Mouse (Mus musculus) heart, postnatal 0 days (tissue): ENCODE data around the gene Zfp362. TPM values are rescaled to one million over a fixed set of nuclear protein-coding genes. Genes with fewer than 3 reads are reported as not detected.

Source experiments
- ATAC-seq: fragments of 200-750 bp; cut with Nextera tagmentation; 2 replicates; pipeline ENCODE4 v1.8.0; 2017; ENCODE audit warnings: low read depth, moderate number of reproducible peaks, moderate library complexity; ENCODE audit not compliant: insufficient read depth
- DNase-seq: peaks from one replicate; pipeline ENCODE4 v3.0.0-alpha.2; 2016; ENCODE audit warnings: low spot score
- H3K27ac ChIP-seq: fragments of 300-500 bp; sonication (generic); 2 replicates; pipeline ENCODE4 v1.5.1; 2014; ENCODE audit warnings: low read depth, mild to moderate bottlenecking
- H3K27me3 ChIP-seq: fragments of 300-500 bp; sonication (generic); 2 replicates; pipeline ENCODE4 v1.6.1; 2014; ENCODE audit warnings: low read length, mixed read lengths; ENCODE audit not compliant: control insufficient read depth, insufficient read depth
- H3K36me3 ChIP-seq: fragments of 300-500 bp; sonication (generic); replicated peaks from 2 replicates; pipeline ENCODE4 v1.6.1; 2014; ENCODE audit warnings: low read length, mixed read lengths; ENCODE audit not compliant: control insufficient read depth, insufficient read depth
- H3K4me1 ChIP-seq: fragments of 300-500 bp; sonication (generic); 2 replicates; pipeline ENCODE4 v1.6.1; 2014; ENCODE audit warnings: antibody characterized with exemption; ENCODE audit not compliant: control insufficient read depth, insufficient read depth
- H3K4me2 ChIP-seq: fragments of 300-500 bp; sonication (generic); 2 replicates; pipeline ENCODE4 v1.6.1; 2014; ENCODE audit warnings: low read depth, mild to moderate bottlenecking, low read length, moderate library complexity
- H3K4me3 ChIP-seq: fragments of 300-500 bp; sonication (generic); 2 replicates; pipeline ENCODE4 v1.5.1; 2014; ENCODE audit warnings: low read depth, low read length
- H3K9ac ChIP-seq: fragments of 300-500 bp; sonication (generic); replicated peaks from 2 replicates; pipeline ENCODE4 v1.6.1; 2014; ENCODE audit warnings: low read depth, low read length, mixed read lengths
- H3K9me3 ChIP-seq: fragments of 300-500 bp; sonication (generic); replicated peaks from 2 replicates; pipeline ENCODE4 v1.6.1; 2016; ENCODE audit warnings: low read length; ENCODE audit not compliant: control insufficient read depth
- CTCF ChIP-seq: IDR thresholded peaks from 2 replicates; pipeline ENCODE4 v1.5.1; 2016; ENCODE audit warnings: antibody characterized with exemption, control low read depth, low read depth
- EP300 ChIP-seq: IDR thresholded peaks from 2 replicates; pipeline ENCODE4 v1.6.1; 2016; ENCODE audit warnings: antibody characterized with exemption, low read depth
- WGBS: fragments of 180-500 bp; shearing (Covaris S2); extraction: QIAGEN DNeasy Blood & Tissue Kit; methylation state at CpG from one replicate; pipeline ENCODE4 v1.1.7; 2014; 5-methylcytosine and 5-hydroxymethylcytosine counted together
- polyA plus RNA-seq: library from polyadenylated mRNA; unstranded; fragments of >200 nt; fragmentation: Nextera tagmentation; extraction: Ambion mirVana; gene quantifications from 2 replicates; pipeline ENCODE4 v1.2.1, GENCODE M21; 2015
- total RNA-seq: library from RNA; depleted of rRNA; stranded (reverse); fragments of >200 nt; gene quantifications from 2 replicates; pipeline ENCODE4 v1.2.3, GENCODE M21; 2014; ENCODE audit warnings: low replicate concordance

The Zfp362 gene
- total and polyA plus RNA-seq, 2 experiments from 2014 or later = 10.8 to 11.6 TPM

DNA sequence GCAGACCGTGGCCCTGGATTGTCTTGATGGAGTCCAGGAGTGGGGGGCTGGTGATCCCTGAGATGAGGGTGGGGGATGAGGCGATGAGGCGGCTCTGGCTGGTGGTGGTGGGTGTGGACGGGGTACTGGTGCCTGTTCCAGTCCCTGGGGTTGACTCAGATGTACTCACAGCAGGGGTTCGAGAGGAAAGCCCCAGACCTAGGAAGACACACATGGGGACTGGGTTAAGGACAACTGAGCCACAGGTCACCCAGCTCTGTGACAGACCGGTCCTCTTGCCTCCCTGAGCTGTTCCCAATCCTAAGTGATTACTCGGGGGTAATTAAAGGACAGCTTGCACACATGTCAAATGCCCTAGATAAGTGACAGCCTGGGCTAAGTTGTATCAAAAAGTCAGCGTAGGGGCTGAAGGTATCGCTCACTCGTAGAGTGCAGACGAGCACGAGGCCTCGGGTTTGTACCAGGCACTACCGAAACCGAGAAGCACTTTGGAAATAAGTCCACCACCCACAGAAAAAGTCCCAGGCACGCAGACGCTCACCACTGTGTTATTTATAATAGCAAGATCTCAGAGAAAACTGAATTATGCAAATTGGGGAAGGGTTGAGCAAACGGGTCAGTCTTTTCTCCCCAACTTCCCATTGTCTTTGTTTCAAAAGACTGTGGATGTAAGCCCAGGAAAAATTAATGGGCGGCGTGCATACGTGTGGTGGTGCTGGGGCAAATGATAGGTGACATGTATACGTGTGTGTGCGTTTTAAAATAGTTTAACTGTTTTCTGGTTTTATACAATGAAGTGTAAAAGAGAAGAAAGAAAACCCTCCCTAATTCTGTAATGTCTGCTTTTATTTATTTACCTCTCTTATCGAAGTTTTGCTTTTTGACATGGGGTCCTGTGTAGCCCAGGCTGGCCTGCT lies 18.6 kb downstream of the Zfp362 start:
- H3K27me3 ChIP-seq = no peaks in the 10 kb centered on the region
- TF ChIP-seq EP300 = no peak
- TF ChIP-seq CTCF = no peak
- WGBS = 87% methylated on average over 24 of the region's 24 CpGs
- H3K27ac ChIP-seq = no peak overlapping the region
- H3K36me3 ChIP-seq = peaks cover 74% of the 10 kb centered on the region
- no peak overlapping the region for H3K9ac ChIP-seq
- H3K4me2 ChIP-seq = no peak overlapping the region
- DNase-seq = no peak
- H3K4me3 ChIP-seq = no peak overlapping the region
- no peaks in the 10 kb centered on the region for H3K4me1 ChIP-seq
- H3K9me3 ChIP-seq = no peaks in the 10 kb centered on the region
- no peak for ATAC-seq

DNA sequence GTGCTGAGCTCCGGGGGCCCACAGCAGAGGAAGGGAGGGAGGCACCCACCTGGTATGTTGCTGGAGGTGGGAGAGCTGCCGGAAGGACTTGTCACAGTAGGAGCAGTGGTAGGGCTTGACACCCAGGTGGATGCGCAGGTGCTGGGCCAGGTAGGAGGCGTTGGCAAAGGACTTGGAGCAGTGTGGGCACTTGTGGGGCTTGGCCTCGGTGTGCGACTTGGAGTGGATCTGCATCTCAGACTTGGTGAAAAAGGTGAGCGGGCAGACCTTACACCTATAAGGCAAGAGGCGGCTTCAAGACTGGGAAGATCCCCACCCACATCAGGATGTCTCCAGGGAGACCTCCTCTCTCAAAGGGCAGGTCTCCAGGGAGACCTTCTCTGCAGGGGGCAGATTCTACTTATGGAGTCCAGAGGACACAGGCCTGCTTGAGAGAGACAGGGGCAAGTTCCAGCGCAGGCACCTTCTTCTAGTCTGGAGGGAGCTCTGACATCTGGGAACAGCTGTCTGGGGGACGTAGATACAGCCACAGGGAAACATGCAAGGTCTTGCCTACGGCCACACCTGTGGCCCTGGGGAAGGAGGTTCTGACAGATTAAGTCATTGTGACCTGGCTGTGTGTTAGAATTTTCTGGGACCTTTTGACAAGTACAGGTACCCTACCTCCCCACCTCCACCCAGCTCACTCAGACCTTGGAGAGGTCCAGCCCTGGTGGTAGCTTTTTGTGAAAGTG lies 19.8 kb downstream of the Zfp362 start:
- no peaks in the 10 kb centered on the region for H3K9me3 ChIP-seq
- 92% methylated on average over 11 of the region's 11 CpGs for WGBS
- H3K4me2 ChIP-seq = no peak overlapping the region
- H3K4me3 ChIP-seq = no peak overlapping the region
- H3K4me1 ChIP-seq = no peaks in the 10 kb centered on the region
- no peaks in the 10 kb centered on the region for H3K27me3 ChIP-seq
- H3K9ac ChIP-seq = no peak overlapping the region
- ATAC-seq (no peak), DNase-seq (no peak)
- H3K36me3 ChIP-seq = peaks cover 86% of the 10 kb centered on the region
- no peak overlapping the region for H3K27ac ChIP-seq
- TF ChIP-seq EP300 (no peak), CTCF (no peak)

DNA sequence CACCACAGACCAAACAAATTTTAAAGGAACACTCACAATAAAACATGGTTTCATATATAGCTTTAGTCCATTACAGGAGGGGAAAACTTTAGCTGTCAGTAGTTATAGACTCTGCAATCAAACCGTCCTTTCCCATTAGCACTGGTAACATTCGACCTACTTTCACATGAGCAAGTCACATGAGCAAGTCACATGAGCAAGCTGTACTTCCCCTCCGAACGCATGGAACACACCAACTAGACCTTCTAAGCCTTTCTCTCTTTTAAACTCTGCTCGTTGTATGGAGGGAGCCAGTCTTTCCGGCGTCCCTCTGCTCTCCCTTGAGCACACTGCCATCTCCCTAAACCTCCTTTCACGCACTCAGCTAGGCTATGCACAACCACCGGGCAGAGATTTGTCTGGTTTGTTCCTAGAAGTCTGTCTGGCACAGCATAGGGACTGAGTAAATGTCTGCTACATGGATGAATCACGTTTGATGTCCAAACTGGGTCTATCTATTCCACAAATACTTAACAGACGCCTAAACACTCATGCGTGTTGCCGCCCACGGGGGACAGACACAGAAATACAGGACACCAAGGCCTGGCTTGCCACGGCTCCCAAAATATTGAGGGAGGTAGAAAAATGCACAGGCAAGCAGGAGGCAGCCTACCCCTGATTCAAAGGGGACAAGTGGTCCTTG lies 20.8 kb downstream of the Zfp362 start:
- Histone ChIP-seq H3K4me3 (no peak overlapping the region), H3K36me3 (peaks cover 95% of the 10 kb centered on the region), H3K9me3 (no peaks in the 10 kb centered on the region), H3K27ac (no peak overlapping the region), H3K4me1 (no peaks in the 10 kb centered on the region), H3K27me3 (no peaks in the 10 kb centered on the region), H3K9ac (no peak overlapping the region), H3K4me2 (no peak overlapping the region)
- ATAC-seq = no peak
- no peak for DNase-seq
- TF ChIP-seq CTCF (no peak), EP300 (no peak)
- 91% methylated on average over 15 of the region's 15 CpGs for WGBS

DNA sequence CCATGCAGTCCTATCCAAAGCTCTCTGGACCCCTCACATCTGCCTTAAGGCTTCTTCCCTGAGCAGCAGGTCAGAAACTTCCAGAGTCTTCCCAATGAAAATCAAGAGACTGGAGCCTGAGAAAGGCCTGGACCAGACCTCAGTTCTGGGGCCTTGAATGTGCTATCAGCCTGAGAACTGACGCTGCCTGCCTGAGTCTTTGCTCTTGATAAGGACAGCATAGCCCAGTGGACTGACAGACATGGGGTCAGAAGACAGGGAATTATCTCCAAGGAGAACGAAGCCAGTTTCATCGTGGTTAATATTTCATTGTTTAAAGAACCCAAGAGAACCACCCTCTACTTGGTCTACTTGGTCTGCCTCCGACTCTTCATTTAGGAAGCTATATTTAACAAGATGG lies 23.2 kb downstream of the Zfp362 start:
- Histone ChIP-seq H3K27ac (no peak overlapping the region), H3K9me3 (no peaks in the 10 kb centered on the region), H3K27me3 (no peaks in the 10 kb centered on the region), H3K9ac (no peak overlapping the region), H3K36me3 (peaks cover 93% of the 10 kb centered on the region), H3K4me1 (no peaks in the 10 kb centered on the region), H3K4me2 (no peak overlapping the region), H3K4me3 (no peak overlapping the region)
- ATAC-seq (no peak), DNase-seq (no peak)
- TF ChIP-seq EP300 (no peak), CTCF (no peak)
- 48% methylated on average over 4 of the region's 4 CpGs for WGBS

DNA sequence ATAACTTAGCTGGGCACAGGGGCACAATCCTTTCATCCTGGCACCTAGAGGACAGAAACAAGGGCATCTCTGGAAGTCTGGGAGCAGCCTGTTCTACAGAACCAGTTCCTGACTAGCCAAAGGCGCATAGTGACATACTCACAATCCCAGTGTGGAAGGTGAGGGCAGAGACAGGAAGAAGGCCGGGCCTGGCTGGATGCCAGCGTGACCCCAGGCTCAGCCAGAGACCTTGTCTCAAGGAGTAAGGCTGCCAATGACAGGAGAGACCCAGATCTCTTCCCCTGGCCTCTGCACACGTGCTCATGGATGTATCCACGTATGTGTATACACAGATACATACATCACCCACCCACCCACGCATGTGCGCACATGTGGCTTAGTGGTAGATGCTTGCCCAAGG lies 23.8 kb downstream of the Zfp362 start:
- H3K4me3 ChIP-seq = no peak overlapping the region
- H3K4me1 ChIP-seq = no peaks in the 10 kb centered on the region
- TF ChIP-seq EP300 = no peak
- no peak for TF ChIP-seq CTCF
- ATAC-seq (no peak), DNase-seq (no peak)
- no peak overlapping the region for H3K9ac ChIP-seq
- 73% methylated on average over 7 of the region's 7 CpGs for WGBS
- no peaks in the 10 kb centered on the region for H3K27me3 ChIP-seq
- peaks cover 93% of the 10 kb centered on the region for H3K36me3 ChIP-seq
- H3K27ac ChIP-seq = no peak overlapping the region
- no peak overlapping the region for H3K4me2 ChIP-seq
- H3K9me3 ChIP-seq = no peaks in the 10 kb centered on the region
